Mouse (Mus musculus) left cerebral cortex, postnatal 10 days (tissue): Measurements from ENCODE around the gene Ralgps1. TPM values are rescaled to one million over a fixed set of nuclear protein-coding genes. Genes with fewer than 3 reads are reported as not detected.

Experiments used
- DNase-seq, 2 experiments: peaks; one replicate each; pipeline ENCODE4 v3.0.0; 2021 to 2022; ENCODE audit warnings: low spot score in 2 of 2, mixed read lengths in 1 of 2; ENCODE audit errors: extremely low spot score in 1 of 2
- intact Hi-C: fragments of 180-260 bp; cut with DNase I; formaldehyde crosslinking; loops from one replicate; pipeline ENCODE4 v1.15.1; 2025
- total RNA-seq, 2 experiments: library from RNA; stranded (reverse); gene quantifications; 2 replicates each; pipeline ENCODE4 v1.2.3; 2021

Ralgps1 gene
- total RNA-seq, 2 experiments from 2014 or later: 71.1 to 72.5 TPM

- intact Hi-C loops: no loop called here
- no peak for DNase-seq
These were observed 198.2 kb downstream of the Ralgps1 start for GRCm38 (mm10) chr2:33173126-33173525.

- no peak for DNase-seq
- intact Hi-C loops: no loop called here
These were observed 200.3 kb downstream of the Ralgps1 start for GRCm38 (mm10) chr2:33170777-33171565.

GRCm38 (mm10) chr2:33169445-33169844 lies 201.8 kb downstream of the Ralgps1 start:
- intact Hi-C loops: no loop called here
- DNase-seq: no peak

GRCm38 (mm10) chr2:33167060-33167459 lies 204.2 kb downstream of the Ralgps1 start:
- DNase-seq: no peak
- intact Hi-C loops: no loop called here

- intact Hi-C loops: no loop called here
- DNase-seq: peak in 1 of 2 experiments; percentile 66
These were observed 205.4 kb downstream of the Ralgps1 start for GRCm38 (mm10) chr2:33165710-33166374.

- intact Hi-C loops: no loop called here
- DNase-seq: no peak
These were observed 206.1 kb downstream of the Ralgps1 start for GRCm38 (mm10) chr2:33165229-33165628.

- intact Hi-C loops: no loop called here
- DNase-seq: no peak
These were observed 206.6 kb downstream of the Ralgps1 start for GRCm38 (mm10) chr2:33164646-33165045.

GRCm38 (mm10) chr2:33162126-33162525 lies 209.2 kb downstream of the Ralgps1 start:
- DNase-seq: no peak
- intact Hi-C loops: no loop called here

GRCm38 (mm10) chr2:33160326-33160973 lies 210.8 kb downstream of the Ralgps1 start:
- intact Hi-C loops: no loop called here

GRCm38 (mm10) chr2:33159593-33159992 lies 211.7 kb downstream of the Ralgps1 start:
- intact Hi-C loops: no loop called here

More at GRCm38 (mm10) chr2:33160326-33160973, 210.8 kb downstream of the Ralgps1 start:
- peak in 1 of 2 experiments; percentile 68 for DNase-seq

GRCm38 (mm10) chr2:33158895-33159294 lies 212.4 kb downstream of the Ralgps1 start:
- intact Hi-C loops: no loop called here
- DNase-seq: no peak

More at GRCm38 (mm10) chr2:33159593-33159992, 211.7 kb downstream of the Ralgps1 start:
- DNase-seq: no peak

- no peak for DNase-seq
- intact Hi-C loops: no loop called here
These were observed 215.0 kb downstream of the Ralgps1 start for GRCm38 (mm10) chr2:33156283-33156781.

- intact Hi-C loops: loop anchor here (2.0 to 5.0 kb wide), 2 partner anchors 194 to 247 kb away; no protein-coding TSS in a partner anchor
- peak; percentile 66 to 75 for DNase-seq
These were observed 216.4 kb downstream of the Ralgps1 start for GRCm38 (mm10) chr2:33154751-33155372.

- no peak for DNase-seq
- intact Hi-C loops: no loop called here
These were observed 224.3 kb downstream of the Ralgps1 start for GRCm38 (mm10) chr2:33146994-33147393.

GRCm38 (mm10) chr2:33143292-33143691 lies 228.0 kb downstream of the Ralgps1 start:
- no peak for DNase-seq
- intact Hi-C loops: no loop called here

- no peak for DNase-seq
- intact Hi-C loops: no loop called here
These were observed 232.8 kb downstream of the Ralgps1 start for GRCm38 (mm10) chr2:33138491-33138890.

- no peak for DNase-seq
- intact Hi-C loops: no loop called here
These were observed 233.6 kb downstream of the Ralgps1 start for GRCm38 (mm10) chr2:33137731-33138130.

- intact Hi-C loops: no loop called here
These were observed 234.0 kb downstream of the Ralgps1 start for GRCm38 (mm10) chr2:33137244-33137643.

GRCm38 (mm10) chr2:33136366-33136765 lies 234.9 kb downstream of the Ralgps1 start:
- DNase-seq: no peak
- intact Hi-C loops: no loop called here

More at GRCm38 (mm10) chr2:33137244-33137643, 234.0 kb downstream of the Ralgps1 start:
- no peak for DNase-seq
